In genomic region chr2:84743561-84743960, GRCm38 (mm10) we compare ENCODE assay signal across 8 mouse cellular contexts. TPM values are rescaled to one million over a fixed set of nuclear protein-coding genes. Genes with fewer than 3 reads are reported as not detected.
DNase-seq lines count a peak whose midpoint lies in the region; ATAC-seq and TF ChIP-seq lines count a peak whose summit lies in the region.

Gene Gm19426, minus strand, starts transcription at chr2:84743655.

- H3K9me3 ChIP-seq in hindbrain, postnatal 0 days (ENCODE audit: low read length) = no peaks in the 10 kb centered on the region

- peak within 1 kb of the TSS; percentile 64 for H3K9ac ChIP-seq in hindbrain, postnatal 0 days (replicated peaks; ENCODE audit: low read length)

- peak; percentile 37 to 73 for DNase-seq in spleen, postnatal 4 days (ENCODE audit: low spot score in 2 of 2)
- no peak for DNase-seq in spleen, adult 18-20 months
- DNase-seq in gastrocnemius, postnatal 14 days = peak; percentile 74
- DNase-seq in hindbrain, postnatal 0 days (ENCODE audit: low spot score) = peak; percentile 95
- peak; percentile 86 to 89 for DNase-seq in left cerebral cortex, postnatal 10 days (ENCODE audit: extremely low spot score in 1 of 2, low spot score in 2 of 2)
- peak; percentile 44 to 51 for DNase-seq in right cerebral cortex, postnatal 36 days (ENCODE audit: low spot score in 2 of 2)

- no peaks in the 10 kb centered on the region for H3K79me2 ChIP-seq in macrophage (ENCODE audit: inconsistent target)

- H3K27ac ChIP-seq in hindbrain, postnatal 0 days = peak within 1 kb of the TSS; percentile 88
- H3K27ac ChIP-seq in macrophage = no peak within 1 kb of the TSS

- H3K36me3 ChIP-seq in hindbrain, postnatal 0 days (ENCODE audit: insufficient read depth, low read length) = no peaks in the 10 kb centered on the region
- no peaks in the 10 kb centered on the region for H3K36me3 ChIP-seq in macrophage (ENCODE audit: inconsistent target)

- H3K27me3 ChIP-seq in hindbrain, postnatal 0 days (ENCODE audit: insufficient read depth, low read length) = no peaks in the 10 kb centered on the region

- intact Hi-C loops in gastrocnemius, postnatal 14 days (cut with DNase I; ENCODE audit: low total_unique reads) = loop anchor here (5.0 kb wide), 1 partner anchor 54 kb away; the partner anchor contains the start of gene Ube2l6
- intact Hi-C loops in left cerebral cortex, postnatal 10 days (cut with DNase I) = loop anchor here (5.0 kb wide), 1 partner anchor 54 kb away; the partner anchor contains the start of gene Ube2l6

- peak within 1 kb of the TSS; percentile 64 for H3K4me3 ChIP-seq in hindbrain, postnatal 0 days (ENCODE audit: low read length)
- peak within 1 kb of the TSS; percentile 5; the same call in 1 of the 2 replicates for H3K4me3 ChIP-seq in macrophage (ENCODE audit: inconsistent target)

- ATAC-seq in common myeloid progenitor, adult 5-6 weeks (replicated peaks; ENCODE audit: low read depth, poor library complexity, severe bottlenecking) = peak; percentile 79
- ATAC-seq in hindbrain, postnatal 0 days = peak; percentile 93

- peak within 1 kb of the TSS; percentile 77 for H3K4me2 ChIP-seq in hindbrain, postnatal 0 days (ENCODE audit: low read depth, low read length)

- TF ChIP-seq CTCF in hindbrain, postnatal 0 days (IDR thresholded peaks at IDR 0.05; ENCODE audit: low read depth) = no peak

- 1% methylated on average over 24 of the region's 25 CpGs for WGBS in hindbrain, postnatal 0 days
- 3% methylated on average over 25 of the region's 25 CpGs for WGBS in macrophage (ENCODE audit: missing documents)

- peaks cover 16% of the 10 kb centered on the region for H3K4me1 ChIP-seq in hindbrain, postnatal 0 days (ENCODE audit: insufficient read depth, low read length)

RNA-seq across cellular contexts. Expression of gene Gm19426, which starts in this region (rescaled TPM):
- 2.8 TPM in 1 of 2 replicates, not detected in the other for total RNA-seq in common myeloid progenitor, adult 5-6 weeks (2017)
- 1 to 10 TPM in 1 of 2 experiments, under 1 TPM in 1; 0.66 to 1.0 TPM for total RNA-seq in gastrocnemius, postnatal 14 days (2021)
- 2.9 and 4.3 TPM in 2 replicates for total RNA-seq in hindbrain, postnatal 0 days (2014; rRNA removed)
- 3.8 and 6.1 TPM in 2 replicates for polyA plus RNA-seq in hindbrain, postnatal 0 days (2015; fragmentation: Nextera tagmentation; extraction: Ambion mirVana)
- total RNA-seq in left cerebral cortex, postnatal 10 days (2021) = 1 to 10 TPM; 3.0 to 3.6 TPM
- not detected for total RNA-seq in macrophage (2018; cell fraction: chromatin; rRNA removed)
- total RNA-seq in macrophage (2018; cell fraction: cytosol; rRNA removed) = not detected
- total RNA-seq in macrophage (2018; cell fraction: nucleus; rRNA removed) = not detected
- not detected in 3 replicates for polyA plus RNA-seq in macrophage (2018)

Comparison
In these comparisons a context has a peak if more than half of its experiments do, and no peak if none do; other contexts are left out.
1. DNase-seq: peak in spleen, postnatal 4 days (2 of 2), gastrocnemius, postnatal 14 days (single experiment), hindbrain, postnatal 0 days (single experiment), left cerebral cortex, postnatal 10 days (2 of 2) and right cerebral cortex, postnatal 36 days (2 of 2); none in spleen, adult 18-20 months (0 of 2).